9 mouse cellular contexts compared by ENCODE assay signal in the genomic region with DNA sequence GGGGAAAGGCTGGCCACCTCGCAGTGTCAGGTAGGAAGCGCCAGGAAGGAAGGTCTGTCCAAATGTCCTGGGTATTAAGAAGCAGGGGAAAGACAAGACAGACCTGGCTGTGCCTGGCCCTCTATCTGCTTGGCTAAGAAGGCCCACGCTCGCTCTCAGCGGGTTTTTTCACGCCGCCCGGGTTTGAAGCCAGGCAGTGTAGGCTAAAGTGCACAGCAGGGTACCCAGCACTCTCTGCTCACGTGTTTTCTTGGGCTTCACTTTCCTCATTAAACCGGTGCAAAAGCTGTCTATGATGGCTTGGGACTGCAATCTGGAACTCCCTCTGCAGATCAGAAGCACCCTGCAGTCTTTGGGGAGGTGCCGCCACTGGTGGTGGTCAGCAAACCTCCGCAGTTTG. TPM values are rescaled to one million over a fixed set of nuclear protein-coding genes. Genes with fewer than 3 reads are reported as not detected.
A peak's percentile ranks its signal among the peaks of the same experiment; 100 is the strongest.
DNase-seq lines count a peak whose midpoint lies in the region; ATAC-seq and TF ChIP-seq lines count a peak whose summit lies in the region.
"Had no signal": no experiment of that assay in that cellular context is flagged by ENCODE, and none has a peak within 500 bp of the region (broad histone marks: within the 10 kb centered on the region; RNA-seq: fewer than 3 reads in every experiment).

No protein-coding gene starts in this region.

- no peak for DNase-seq in heart, embryonic 10.5 days (ENCODE audit: low spot score)
- DNase-seq in heart, postnatal 36 days: no peak
- DNase-seq in cerebellum, adult 2 months: peak in 1 of 2 experiments; percentile 35
- no peak for DNase-seq in adrenal gland, adult 8-10 months
- DNase-seq in spleen, postnatal 4 days (ENCODE audit: low spot score in 2 of 2): no peak
- DNase-seq in gastrocnemius, postnatal 10 days: no peak

- H3K36me3 ChIP-seq in heart, embryonic 10.5 days: peaks cover 5% of the 10 kb centered on the region; the same call in 1 of the 2 replicates
- no peaks in the 10 kb centered on the region for H3K36me3 ChIP-seq in hindbrain, embryonic 12.5 days

- no peaks in the 10 kb centered on the region for H3K9me3 ChIP-seq in heart, embryonic 10.5 days
- no peaks in the 10 kb centered on the region for H3K9me3 ChIP-seq in hindbrain, embryonic 12.5 days (replicated peaks)

- no peak; the same call in 1 of the 2 replicates for ATAC-seq in hindbrain, embryonic 12.5 days (ENCODE audit: low FRiP score)
- ATAC-seq in megakaryocyte progenitor cell, adult 5-6 weeks (replicated peaks; ENCODE audit: poor library complexity): 0 out of 2 replicates have a peak, but pooled peaks have one; percentile 2

- peak overlapping the region; percentile 100 for H3K4me2 ChIP-seq in hindbrain, embryonic 12.5 days (replicated peaks)

- peak overlapping the region; percentile 80 for H3K4me3 ChIP-seq in heart, embryonic 10.5 days
- H3K4me3 ChIP-seq in cerebellum, adult 2 months (replicated peaks; ENCODE audit: insufficient read depth, low read depth, low read length): peak overlapping the region; percentile 62
- peak overlapping the region; percentile 63 for H3K4me3 ChIP-seq in hindbrain, embryonic 12.5 days

- intact Hi-C loops in heart, postnatal 36 days (cut with DNase I): loop anchor here (2.0 kb wide), 1 partner anchor 53 kb away; no protein-coding TSS in a partner anchor

- no peak for TF ChIP-seq POLR2A in cerebellum, adult 2 months (IDR thresholded peaks at IDR 0.05; ENCODE audit: borderline replicate concordance, insufficient read depth, low read length)

- peaks cover 27% of the 10 kb centered on the region for H3K4me1 ChIP-seq in heart, embryonic 10.5 days
- no peaks in the 10 kb centered on the region; the same call in 1 of the 2 replicates for H3K4me1 ChIP-seq in cerebellum, adult 2 months (ENCODE audit: control insufficient read depth, insufficient read depth, low read length)
- H3K4me1 ChIP-seq in hindbrain, embryonic 12.5 days: peaks cover 15% of the 10 kb centered on the region

- peaks cover 37% of the 10 kb centered on the region for H3K27me3 ChIP-seq in heart, embryonic 10.5 days (ENCODE audit: insufficient read depth, poor library complexity, severe bottlenecking)
- H3K27me3 ChIP-seq in cerebellum, adult 2 months (ENCODE audit: control insufficient read depth, insufficient read depth, low read length): no peaks in the 10 kb centered on the region
- H3K27me3 ChIP-seq in hindbrain, embryonic 12.5 days: peaks cover 43% of the 10 kb centered on the region

- peak overlapping the region; percentile 90 for H3K27ac ChIP-seq in heart, embryonic 10.5 days
- no peak overlapping the region for H3K27ac ChIP-seq in cerebellum, adult 2 months (ENCODE audit: insufficient read depth, low read length)
- no peak overlapping the region for H3K27ac ChIP-seq in hindbrain, embryonic 12.5 days

- H3K9ac ChIP-seq in hindbrain, embryonic 12.5 days: peak overlapping the region; percentile 71; the same call in 1 of the 2 replicates

- no peak for TF ChIP-seq CTCF in cerebellum, adult 2 months (IDR thresholded peaks at IDR 0.05; ENCODE audit: borderline replicate concordance, insufficient read depth, low read depth, low read length)

- 9% methylated on average over 12 of the region's 12 CpGs for WGBS in heart, embryonic 10.5 days
- 22% methylated on average over 12 of the region's 12 CpGs for WGBS in cerebellum, adult 2 months
- WGBS in hindbrain, embryonic 12.5 days: 8% methylated on average over 12 of the region's 12 CpGs

RNA-seq across cellular contexts. Expression of gene Klf15, which starts 0.6 kb away (rescaled TPM):
- 7.9 and 11.5 TPM in 2 replicates for polyA plus RNA-seq in heart, embryonic 10.5 days (2016; fragmentation: Nextera tagmentation; extraction: Ambion mirVana)
- total RNA-seq in heart, postnatal 36 days (2021): 10 to 100 TPM; 60.8 to 87.4 TPM
- 26.1 and 28.4 TPM in 2 replicates for polyA plus RNA-seq in cerebellum, adult 2 months (2012; rRNA removed)
- polyA plus RNA-seq in hindbrain, embryonic 12.5 days (2016; fragmentation: Nextera tagmentation; extraction: Ambion mirVana): 6.3 and 6.9 TPM in 2 replicates
- total RNA-seq in megakaryocyte progenitor cell, adult 5-6 weeks (2015): 0.22 TPM in 1 of 2 replicates, not detected in the other
- total RNA-seq in megakaryocyte progenitor cell, adult 5-6 weeks (2017): not detected in 2 replicates
- 10 to 100 TPM; 18.3 to 30.6 (median 27.6) TPM for total RNA-seq in adrenal gland, adult 8-10 months (2022)
- 10 to 100 TPM in 1 of 2 experiments, 1 to 10 TPM in 1; 8.6 to 17.2 TPM for total RNA-seq in gastrocnemius, postnatal 10 days (2021)
- total RNA-seq: CH12.LX had no signal

RNA-seq across cellular contexts. Expression of gene Aldh1l1, which starts 24.5 kb away (rescaled TPM):
- 0.93 and 1.3 TPM in 2 replicates for polyA plus RNA-seq in heart, embryonic 10.5 days (2016; fragmentation: Nextera tagmentation; extraction: Ambion mirVana)
- total RNA-seq in heart, postnatal 36 days (2021): 1 to 10 TPM; 1.9 to 2.2 TPM
- 50.1 and 56.3 TPM in 2 replicates for polyA plus RNA-seq in cerebellum, adult 2 months (2012; rRNA removed)
- polyA plus RNA-seq in hindbrain, embryonic 12.5 days (2016; fragmentation: Nextera tagmentation; extraction: Ambion mirVana): 13.0 and 19.4 TPM in 2 replicates
- total RNA-seq in megakaryocyte progenitor cell, adult 5-6 weeks (2015): 1.1 TPM in 2 replicates
- total RNA-seq in megakaryocyte progenitor cell, adult 5-6 weeks (2017): 2.0 and 2.4 TPM in 2 replicates
- total RNA-seq in adrenal gland, adult 8-10 months (2022): 100 to 1,000 TPM; 137 to 222 (median 182) TPM
- total RNA-seq in gastrocnemius, postnatal 10 days (2021): 1 to 10 TPM; 3.3 to 3.7 TPM

RNA-seq across cellular contexts. Expression of gene Cfap100, which starts 33.2 kb away (rescaled TPM):
- 0.12 TPM in 1 of 2 replicates, not detected in the other for polyA plus RNA-seq in heart, embryonic 10.5 days (2016; fragmentation: Nextera tagmentation; extraction: Ambion mirVana)
- total RNA-seq in heart, postnatal 36 days (2021): under 1 TPM in 1 of 2 experiments, not detected in 1; 0.35 TPM
- polyA plus RNA-seq in cerebellum, adult 2 months (2012; rRNA removed): 5.3 and 5.5 TPM in 2 replicates
- polyA plus RNA-seq in hindbrain, embryonic 12.5 days (2016; fragmentation: Nextera tagmentation; extraction: Ambion mirVana): 2.8 and 3.8 TPM in 2 replicates
- not detected in 2 replicates for total RNA-seq in megakaryocyte progenitor cell, adult 5-6 weeks (2015)
- total RNA-seq in megakaryocyte progenitor cell, adult 5-6 weeks (2017): not detected in 2 replicates
- total RNA-seq in adrenal gland, adult 8-10 months (2022): 1 to 10 TPM in 1 of 4 experiments, under 1 TPM in 2, not detected in 1; 0.23 to 2.5 (median 0.30) TPM
- under 1 TPM; 0.34 to 0.47 TPM for total RNA-seq in gastrocnemius, postnatal 10 days (2021)
- total RNA-seq: CH12.LX had no signal

Comparison
In these comparisons a context has a peak if more than half of its experiments do, and no peak if none do; other contexts are left out.
1. RNA of gene Klf15, which starts 0.6 kb away (total RNA-seq): 60.8 to 87.4 TPM in heart, postnatal 36 days, 18.3 to 30.6 TPM in adrenal gland, adult 8-10 months and 8.6 to 17.2 TPM in gastrocnemius, postnatal 10 days; 0.22 TPM in megakaryocyte progenitor cell, adult 5-6 weeks; every median in the first group is over 4 times any median in the second.
2. RNA of gene Aldh1l1, which starts 24.5 kb away (total RNA-seq): 137 to 222 TPM in adrenal gland, adult 8-10 months; 3.3 to 3.7 TPM in gastrocnemius, postnatal 10 days, 1.9 to 2.2 TPM in heart, postnatal 36 days and 1.1 to 2.4 TPM in megakaryocyte progenitor cell, adult 5-6 weeks; every median in the first group is over 10 times any median in the second.
3. Peak in every context shown above with its lines, with median percentiles within 50 percentile points of each other: H3K4me3 ChIP-seq.